8 mouse cellular contexts compared by ENCODE assay signal in the genomic region with DNA sequence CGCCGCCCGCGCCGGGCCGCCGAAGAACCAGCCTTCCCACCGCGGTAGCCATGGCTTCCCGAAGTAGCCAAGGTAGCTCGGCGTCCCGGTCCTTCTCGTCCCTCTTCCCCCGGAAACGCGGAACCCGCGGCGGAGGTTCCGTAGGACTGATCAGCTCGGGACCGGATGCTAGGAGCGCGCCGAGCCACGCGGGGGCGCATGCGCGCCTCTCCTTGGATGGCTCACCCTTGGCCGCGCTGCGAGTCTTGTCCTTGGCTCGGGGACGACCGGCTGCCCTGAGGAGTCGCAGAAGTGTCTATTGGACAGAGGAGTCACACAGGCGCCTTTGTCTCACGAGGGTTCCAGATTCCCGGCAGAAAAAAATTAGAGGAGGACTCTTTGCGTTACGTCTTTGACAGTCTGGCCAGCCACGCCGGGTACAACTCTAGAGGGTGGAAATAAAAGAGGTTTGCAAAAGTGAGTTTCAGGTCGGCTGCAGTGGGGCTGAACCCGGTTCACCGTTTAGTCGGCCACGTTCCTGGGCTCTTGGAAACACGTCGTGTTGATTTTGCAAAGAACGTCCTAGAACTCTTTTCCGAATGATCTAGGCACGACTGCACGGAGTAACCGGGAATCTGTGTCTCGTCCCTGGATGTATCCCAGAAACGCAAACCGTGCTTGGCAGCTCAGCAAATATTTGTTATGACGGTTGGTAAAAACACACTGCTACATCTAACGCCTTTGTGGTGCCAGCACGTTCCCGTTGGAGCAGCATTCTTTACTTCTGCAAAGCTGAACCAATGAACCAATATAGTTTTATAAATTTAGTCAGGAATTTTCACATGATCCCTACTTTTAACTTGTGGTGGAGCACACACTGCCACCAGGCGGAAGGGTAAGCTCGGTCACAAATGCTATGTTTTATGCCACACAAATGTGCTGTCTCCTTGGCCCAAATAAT. TPM values are rescaled to one million over a fixed set of nuclear protein-coding genes. Genes with fewer than 3 reads are reported as not detected.
DNase-seq lines count a peak whose midpoint lies in the region; ATAC-seq and TF ChIP-seq lines count a peak whose summit lies in the region.

A gene (minus strand): TSS at position 577 of the 940 bp plus-strand sequence.

- no peaks in the 10 kb centered on the region for H3K9me3 ChIP-seq in MEL (replicated peaks; ENCODE audit: insufficient read depth, low read length)
- no peaks in the 10 kb centered on the region for H3K9me3 ChIP-seq in forebrain, postnatal 0 days (ENCODE audit: low read length)
- no peaks in the 10 kb centered on the region for H3K9me3 ChIP-seq in lung, embryonic 16.5 days (ENCODE audit: control insufficient read depth, low read length)

- peaks cover 0 to 7% of the 10 kb centered on the region in 2 experiments; a peak in 2 of 4 replicates for H3K4me1 ChIP-seq in MEL (ENCODE audit: control insufficient read depth in 1 of 2, insufficient read depth in 2 of 2, low read length in 2 of 2)
- H3K4me1 ChIP-seq in cerebellum, adult 2 months (ENCODE audit: control insufficient read depth, insufficient read depth, low read length), result peaks cover 3% of the 10 kb centered on the region
- peaks cover 5% of the 10 kb centered on the region; the same call in 1 of the 2 replicates for H3K4me1 ChIP-seq in forebrain, postnatal 0 days (ENCODE audit: insufficient read depth)
- peaks cover 6% of the 10 kb centered on the region for H3K4me1 ChIP-seq in lung, embryonic 16.5 days (replicated peaks; ENCODE audit: control insufficient read depth, insufficient read depth, low read length)

- peak; percentile 66 for TF ChIP-seq RAD21 in MEL (IDR thresholded peaks at IDR 0.05; ENCODE audit: low read depth, low read length)

- peak; percentile 96 for DNase-seq in MEL (ENCODE audit: low read depth, low spot score)
- peak; percentile 96 to 100 for DNase-seq in cerebellum, adult 2 months
- DNase-seq in forebrain, postnatal 0 days, result peak; percentile 99
- peak; percentile 94 for DNase-seq in layer of hippocampus, adult 9-10 months (ENCODE audit: low spot score)
- peak; percentile 100 for DNase-seq in ovary, postnatal 10 days (ENCODE audit: low spot score)
- peak; percentile 89 to 97 for DNase-seq in thymus, postnatal 10 days (ENCODE audit: low spot score in 2 of 2)

- H3K36me3 ChIP-seq in MEL (ENCODE audit: control insufficient read depth in 1 of 2, insufficient read depth in 2 of 2, low read length in 2 of 2), result peaks cover 0 to 5% of the 10 kb centered on the region in 2 experiments; a peak in 2 of 4 replicates
- peaks cover 9% of the 10 kb centered on the region for H3K36me3 ChIP-seq in forebrain, postnatal 0 days (ENCODE audit: insufficient read depth)
- peaks cover 10% of the 10 kb centered on the region; the same call in 1 of the 2 replicates for H3K36me3 ChIP-seq in lung, embryonic 16.5 days (ENCODE audit: control insufficient read depth, insufficient read depth, low read length)

- TF ChIP-seq CTCF in MEL (IDR thresholded peaks at IDR 0.05 in 2 of 3, conservative IDR thresholded peaks at IDR 0.05 in 1 of 3; ENCODE audit: control insufficient read depth in 1 of 3, insufficient read depth in 1 of 3, low read depth in 2 of 3, low read length in 3 of 3, poor library complexity in 1 of 3, severe bottlenecking in 1 of 3), result peak; percentile 31 to 86 (median 83); a peak in 5 of 6 replicates
- TF ChIP-seq CTCF in cerebellum, adult 2 months (IDR thresholded peaks at IDR 0.05; ENCODE audit: borderline replicate concordance, insufficient read depth, low read depth, low read length), result peak; percentile 70
- TF ChIP-seq CTCF in forebrain, postnatal 0 days (IDR thresholded peaks at IDR 0.05; ENCODE audit: low read depth), result peak; percentile 91

- peaks cover 8% of the 10 kb centered on the region for H3K79me2 ChIP-seq in MEL (ENCODE audit: control insufficient read depth, insufficient read depth, low read length, poor library complexity)

- peak within 1 kb of the TSS; percentile 73 for H3K4me2 ChIP-seq in forebrain, postnatal 0 days (ENCODE audit: low read depth)
- peak within 1 kb of the TSS; percentile 78 for H3K4me2 ChIP-seq in lung, embryonic 16.5 days (ENCODE audit: low read depth, low read length)

- H3K27ac ChIP-seq in MEL (ENCODE audit: control insufficient read depth, low read depth, low read length), result peak within 1 kb of the TSS; percentile 69
- peak within 1 kb of the TSS; percentile 44 for H3K27ac ChIP-seq in cerebellum, adult 2 months (ENCODE audit: insufficient read depth, low read length)
- H3K27ac ChIP-seq in forebrain, postnatal 0 days (ENCODE audit: low read depth, low read length), result peak within 1 kb of the TSS; percentile 74
- H3K27ac ChIP-seq in lung, embryonic 16.5 days (ENCODE audit: low read length), result peak within 1 kb of the TSS; percentile 79

- whole genome bisulfite sequencing in cerebellum, adult 2 months, result under 1% methylated on average over 66 of the region's 66 CpGs
- 2% methylated on average over 66 of the region's 66 CpGs for WGBS in forebrain, postnatal 0 days
- under 1% methylated on average over 65 of the region's 66 CpGs for WGBS in lung, embryonic 16.5 days

- TF ChIP-seq EP300 in MEL (IDR thresholded peaks at IDR 0.05; ENCODE audit: low read depth in 1 of 2, low read length in 2 of 2), result no peak

- H3K27me3 ChIP-seq in MEL (ENCODE audit: control insufficient read depth in 1 of 2, insufficient read depth in 2 of 2, low read length in 2 of 2), result no peaks in the 10 kb centered on the region; a peak in 1 of 4 replicates
- H3K27me3 ChIP-seq in cerebellum, adult 2 months (ENCODE audit: control insufficient read depth, insufficient read depth, low read length), result no peaks in the 10 kb centered on the region
- H3K27me3 ChIP-seq in forebrain, postnatal 0 days (ENCODE audit: insufficient read depth, low read length), result no peaks in the 10 kb centered on the region
- no peaks in the 10 kb centered on the region for H3K27me3 ChIP-seq in lung, embryonic 16.5 days (ENCODE audit: control insufficient read depth, insufficient read depth, low read depth, low read length)

- peak; percentile 99 for ATAC-seq in forebrain, postnatal 0 days
- peak; percentile 93 to 96 for ATAC-seq in hematopoietic stem cell, adult 5-6 weeks (replicated peaks in 1 of 2; ENCODE audit: insufficient read depth in 1 of 2, low FRiP score in 2 of 2, low TSS enrichment in 1 of 2, low read depth in 1 of 2, poor library complexity in 2 of 2, severe bottlenecking in 2 of 2)
- ATAC-seq in lung, embryonic 16.5 days (ENCODE audit: low read depth), result peak; percentile 100

- peak; percentile 83 to 89 for TF ChIP-seq POLR2A in MEL (IDR thresholded peaks at IDR 0.05; ENCODE audit: control insufficient read depth in 1 of 2, insufficient read depth in 1 of 2, low read depth in 1 of 2, low read length in 2 of 2, poor library complexity in 1 of 2)
- TF ChIP-seq POLR2A in cerebellum, adult 2 months (IDR thresholded peaks at IDR 0.05; ENCODE audit: borderline replicate concordance, insufficient read depth, low read length), result peak; percentile 62

- H3K4me3 ChIP-seq in MEL (ENCODE audit: control insufficient read depth in 1 of 2, insufficient read depth in 1 of 2, low read depth in 2 of 2, low read length in 2 of 2), result peak within 1 kb of the TSS; percentile 85 to 96
- peak within 1 kb of the TSS; percentile 95 for H3K4me3 ChIP-seq in cerebellum, adult 2 months (replicated peaks; ENCODE audit: insufficient read depth, low read depth, low read length)
- H3K4me3 ChIP-seq in forebrain, postnatal 0 days (ENCODE audit: low read depth, low read length), result peak within 1 kb of the TSS; percentile 78
- H3K4me3 ChIP-seq in lung, embryonic 16.5 days (ENCODE audit: low read length), result peak within 1 kb of the TSS; percentile 87

- peak within 1 kb of the TSS; percentile 87 for H3K9ac ChIP-seq in MEL (ENCODE audit: control insufficient read depth, low read depth, low read length, poor library complexity, severe bottlenecking)
- peak within 1 kb of the TSS; percentile 74 for H3K9ac ChIP-seq in forebrain, postnatal 0 days
- H3K9ac ChIP-seq in lung, embryonic 16.5 days (ENCODE audit: low read length), result peak within 1 kb of the TSS; percentile 92

TF ChIP-seq in MEL, 35 proteins besides CTCF, POLR2A, EP300 and RAD21 (continues in another document):
- TF ChIP-seq HCFC1 (IDR thresholded peaks at IDR 0.05; ENCODE audit: low read depth, low read length), result peak; percentile 94
- TF ChIP-seq TBP (IDR thresholded peaks at IDR 0.05; ENCODE audit: low read depth, low read length), result peak; percentile 85
- peak; percentile 85 for TF ChIP-seq TCF12 (IDR thresholded peaks at IDR 0.05; ENCODE audit: low read depth, low read length)
- peak; percentile 80; the same call in 1 of the 2 replicates for TF ChIP-seq MXI1 (IDR thresholded peaks at IDR 0.05; ENCODE audit: low read depth, low read length)
- TF ChIP-seq POLR2AphosphoS5 (IDR thresholded peaks at IDR 0.05; ENCODE audit: borderline replicate concordance, low read depth, low read length), result no peak
- no peak for TF ChIP-seq TAL1 (IDR thresholded peaks at IDR 0.05; ENCODE audit: low read length)
- TF ChIP-seq CHD1 (IDR thresholded peaks at IDR 0.05; ENCODE audit: low read depth, low read length), result no peak
- TF ChIP-seq USF1 (IDR thresholded peaks at IDR 0.05; ENCODE audit: low read depth, low read length), result no peak; the same call in 1 of the 2 replicates
- peak; percentile 72 for TF ChIP-seq ZMIZ1 (IDR thresholded peaks at IDR 0.05; ENCODE audit: low read depth, low read length)
- no peak for TF ChIP-seq GABPA (IDR thresholded peaks at IDR 0.05; ENCODE audit: low read depth, low read length)
- 0 out of 2 replicates have a peak, but pooled peaks have one; percentile 19 for TF ChIP-seq MAZ (IDR thresholded peaks at IDR 0.05; ENCODE audit: low read depth, low read length)
- TF ChIP-seq MAFK (IDR thresholded peaks at IDR 0.05; ENCODE audit: borderline replicate concordance, low read depth, low read length), result no peak
- TF ChIP-seq NELFE (IDR thresholded peaks at IDR 0.05; ENCODE audit: low read depth, low read length), result peak; percentile 85
- peak; percentile 62 for TF ChIP-seq MYC (IDR thresholded peaks at IDR 0.05; ENCODE audit: low read depth, low read length)
- peak; percentile 24 for TF ChIP-seq MAX (IDR thresholded peaks at IDR 0.05; ENCODE audit: low read length)
- peak; percentile 85 for TF ChIP-seq NRF1 (IDR thresholded peaks at IDR 0.05; ENCODE audit: insufficient read depth, low read depth, low read length, poor library complexity, severe bottlenecking)
- no peak for TF ChIP-seq MYB (IDR thresholded peaks at IDR 0.05; ENCODE audit: low read depth, low read length)

RNA-seq across cellular contexts. Expression of the gene that starts here (rescaled TPM):
- 48.6 and 50.9 TPM in 2 replicates for total RNA-seq in MEL (2012; rRNA removed)
- 10 to 100 TPM in 1 of 2 experiments, not detected in 1; 48.3 TPM for polyA plus RNA-seq in MEL (2012; ENCODE audit: insufficient read depth in 1 of 2, insufficient read length in 2 of 2, low read depth in 1 of 2, low replicate concordance in 2 of 2, missing spikeins in 1 of 2)
- polyA plus RNA-seq in cerebellum, adult 2 months (2012; rRNA removed), result 28.6 and 32.3 TPM in 2 replicates
- 37.8 and 74.6 TPM in 2 replicates for total RNA-seq in forebrain, postnatal 0 days (2014; rRNA removed)
- polyA plus RNA-seq in forebrain, postnatal 0 days (2015; fragmentation: Nextera tagmentation; extraction: Ambion mirVana), result 34.5 and 35.4 TPM in 2 replicates
- 40.1 and 61.8 TPM in 2 replicates for total RNA-seq in hematopoietic stem cell, adult 5-6 weeks (2017)
- polyA plus RNA-seq in lung, embryonic 16.5 days (2015; fragmentation: Nextera tagmentation; extraction: Ambion mirVana), result 44.2 and 47.0 TPM in 2 replicates

Comparison
In these comparisons a context has a peak if more than half of its experiments do, and no peak if none do; other contexts are left out.
1. Peak in every context shown above with its lines: DNase-seq, ATAC-seq, H3K4me3 ChIP-seq and H3K27ac ChIP-seq.